Comparison of ENCODE assay signal across 21 mouse cellular contexts in the genomic region with DNA sequence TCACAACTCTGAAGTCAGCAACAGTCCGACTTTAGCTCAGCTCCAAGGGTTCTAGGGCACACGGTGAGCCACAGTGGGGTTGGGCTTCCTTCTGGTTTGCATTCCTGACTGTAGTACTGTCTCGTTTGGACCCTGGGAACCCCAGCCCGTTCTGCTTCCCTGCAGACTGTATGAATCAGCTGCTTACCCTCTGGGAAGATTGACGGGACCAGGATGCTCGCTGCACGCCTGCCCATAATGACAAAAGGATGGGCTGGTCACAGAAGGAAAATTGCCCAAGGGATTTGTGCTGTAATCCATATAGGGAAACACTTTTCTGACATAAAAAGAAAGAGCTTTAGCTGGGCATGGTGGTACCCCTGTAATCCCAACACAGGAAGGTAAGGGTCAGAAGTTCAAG. TPM values are rescaled to one million over a fixed set of nuclear protein-coding genes. Genes with fewer than 3 reads are reported as not detected.
A peak's percentile ranks its signal among the peaks of the same experiment; 100 is the strongest.
DNase-seq lines count a peak whose midpoint lies in the region; ATAC-seq and TF ChIP-seq lines count a peak whose summit lies in the region.
"Had no signal": no experiment of that assay in that cellular context is flagged by ENCODE, and none has a peak within 500 bp of the region (broad histone marks: within the 10 kb centered on the region; RNA-seq: fewer than 3 reads in every experiment).

No protein-coding gene starts in this region.

- no peak overlapping the region for H3K4me3 ChIP-seq in forebrain, embryonic 14.5 days (ENCODE audit: low read depth, low read length)
- H3K4me3 ChIP-seq in forebrain, embryonic 10.5 days = no peak overlapping the region
- no peak overlapping the region for H3K4me3 ChIP-seq in left cerebral cortex, adult 2 months
- no peak overlapping the region for H3K4me3 ChIP-seq in embryonic facial prominence, embryonic 15.5 days (replicated peaks)
- H3K4me3 ChIP-seq: forebrain, embryonic 12.5 days; heart, adult 2 months; heart, embryonic 15.5 days had no signal

- no peak for TF ChIP-seq CTCF in left cerebral cortex, adult 2 months (IDR thresholded peaks at IDR 0.05)

- intact Hi-C loops in left cerebral cortex, adult 2 months (cut with DNase I) = no loop called here

- DNase-seq in forebrain, embryonic 14.5 days (ENCODE audit: low spot score) = no peak
- no peak for DNase-seq in forebrain, embryonic 10.5 days (ENCODE audit: extremely low spot score, low spot score)
- DNase-seq in left cerebral cortex, adult 2 months (ENCODE audit: extremely low spot score in 1 of 2, low spot score in 2 of 2) = no peak
- DNase-seq in left cerebral cortex, adult 9 months (ENCODE audit: low spot score in 2 of 2) = no peak
- peak; percentile 20 for DNase-seq in 3T3-L1 (ENCODE audit: low read depth, low spot score)
- DNase-seq: adrenal gland, postnatal 14 days; cerebellum, adult 9-10 months; cerebellum, postnatal 25 days; forebrain, postnatal 0 days; gastrocnemius, postnatal 14 days; heart, adult 2 months; heart, postnatal 14 days had no signal

- no peak for ATAC-seq in forebrain, embryonic 14.5 days
- no peak for ATAC-seq in embryonic facial prominence, embryonic 15.5 days (ENCODE audit: insufficient number of reproducible peaks, low FRiP score, low TSS enrichment, low read depth)
- no peak for ATAC-seq in activated CD4-positive, CD25-positive, alpha-beta regulatory T cell, adult 4 months
- ATAC-seq: forebrain, postnatal 0 days; hindbrain, embryonic 16.5 days had no signal

- peaks cover 17% of the 10 kb centered on the region for H3K4me1 ChIP-seq in forebrain, embryonic 14.5 days (ENCODE audit: control insufficient read depth, insufficient read depth, low read length)
- H3K4me1 ChIP-seq in forebrain, embryonic 10.5 days = peaks cover 41% of the 10 kb centered on the region
- H3K4me1 ChIP-seq in embryonic facial prominence, embryonic 15.5 days = peaks cover 25% of the 10 kb centered on the region

- H3K9ac ChIP-seq in forebrain, embryonic 14.5 days (ENCODE audit: low read length) = peak overlapping the region; percentile 5; the same call in 1 of the 2 replicates
- H3K9ac ChIP-seq in embryonic facial prominence, embryonic 15.5 days = no peak overlapping the region
- H3K9ac ChIP-seq: forebrain, embryonic 12.5 days; forebrain, postnatal 0 days; heart, embryonic 15.5 days had no signal

- no peaks in the 10 kb centered on the region for H3K36me3 ChIP-seq in forebrain, embryonic 14.5 days (ENCODE audit: control insufficient read depth, insufficient read depth, low read length)
- peaks cover 1% of the 10 kb centered on the region; the same call in 1 of the 2 replicates for H3K36me3 ChIP-seq in forebrain, embryonic 10.5 days (replicated peaks)
- H3K36me3 ChIP-seq in embryonic facial prominence, embryonic 15.5 days = no peaks in the 10 kb centered on the region
- H3K36me3 ChIP-seq: forebrain, embryonic 12.5 days; heart, embryonic 15.5 days had no signal

- WGBS in forebrain, embryonic 14.5 days = 66% methylated on average over 7 of the region's 7 CpGs
- 89% methylated on average over 7 of the region's 7 CpGs for WGBS in forebrain, embryonic 10.5 days
- WGBS in embryonic facial prominence, embryonic 15.5 days = 48% methylated on average over 7 of the region's 7 CpGs

- H3K27ac ChIP-seq in forebrain, embryonic 14.5 days (ENCODE audit: low read depth, low read length) = no peak overlapping the region
- H3K27ac ChIP-seq in forebrain, embryonic 10.5 days = no peak overlapping the region
- peak overlapping the region; percentile 82; the same call in 1 of the 2 replicates for H3K27ac ChIP-seq in left cerebral cortex, adult 2 months
- H3K27ac ChIP-seq in embryonic facial prominence, embryonic 15.5 days (replicated peaks) = 0 out of 2 replicates have a peak overlapping the region, but pooled peaks have one; percentile 28
- H3K27ac ChIP-seq: forebrain, embryonic 12.5 days; heart, adult 2 months; heart, embryonic 15.5 days had no signal

- H3K27me3 ChIP-seq in forebrain, embryonic 14.5 days (replicated peaks; ENCODE audit: control insufficient read depth, insufficient read depth, low read length) = no peaks in the 10 kb centered on the region
- H3K27me3 ChIP-seq in forebrain, embryonic 10.5 days (ENCODE audit: poor library complexity, severe bottlenecking) = no peaks in the 10 kb centered on the region
- no peaks in the 10 kb centered on the region for H3K27me3 ChIP-seq in embryonic facial prominence, embryonic 15.5 days
- H3K27me3 ChIP-seq: forebrain, embryonic 12.5 days; heart, embryonic 15.5 days had no signal

- H3K4me2 ChIP-seq in forebrain, embryonic 14.5 days (ENCODE audit: low read length) = no peak overlapping the region
- H3K4me2 ChIP-seq in embryonic facial prominence, embryonic 15.5 days (replicated peaks) = no peak overlapping the region
- H3K4me2 ChIP-seq: forebrain, embryonic 12.5 days; heart, embryonic 11.5 days; heart, embryonic 15.5 days had no signal

- no peaks in the 10 kb centered on the region for H3K9me3 ChIP-seq in forebrain, embryonic 14.5 days (replicated peaks; ENCODE audit: control insufficient read depth, low read length)
- no peaks in the 10 kb centered on the region for H3K9me3 ChIP-seq in forebrain, embryonic 10.5 days
- H3K9me3 ChIP-seq in embryonic facial prominence, embryonic 15.5 days (replicated peaks) = no peaks in the 10 kb centered on the region
- H3K9me3 ChIP-seq: forebrain, embryonic 12.5 days; heart, embryonic 15.5 days had no signal

RNA-seq across cellular contexts. Expression of a gene that starts 3.6 kb away (rescaled TPM):
- polyA plus RNA-seq in forebrain, embryonic 14.5 days (2014; fragmentation: Nextera tagmentation; extraction: Ambion mirVana) = 6.7 and 7.8 TPM in 2 replicates
- polyA plus RNA-seq in forebrain, embryonic 10.5 days (2016; fragmentation: Nextera tagmentation; extraction: Ambion mirVana) = 13.7 and 14.4 TPM in 2 replicates
- total RNA-seq in left cerebral cortex, adult 2 months (2021) = 100 to 1,000 TPM in 1 of 2 experiments, 10 to 100 TPM in 1; 91.0 to 101 TPM
- 5.6 and 5.9 TPM in 2 replicates for polyA plus RNA-seq in embryonic facial prominence, embryonic 15.5 days (2015; fragmentation: Nextera tagmentation; extraction: Ambion mirVana)
- 1 to 10 TPM; 1.4 to 2.8 TPM for polyA plus RNA-seq in activated CD4-positive, CD25-positive, alpha-beta regulatory T cell, adult 4 months (2017; shearing (Covaris generic))

RNA-seq across cellular contexts. Expression of a gene that starts 24.4 kb away (rescaled TPM):
- 1.1 and 1.4 TPM in 2 replicates for polyA plus RNA-seq in forebrain, embryonic 14.5 days (2014; fragmentation: Nextera tagmentation; extraction: Ambion mirVana)
- 3.0 and 3.5 TPM in 2 replicates for polyA plus RNA-seq in forebrain, embryonic 10.5 days (2016; fragmentation: Nextera tagmentation; extraction: Ambion mirVana)
- 10 to 100 TPM; 37.7 to 45.2 TPM for total RNA-seq in left cerebral cortex, adult 2 months (2021)
- 3.8 and 4.7 TPM in 2 replicates for polyA plus RNA-seq in embryonic facial prominence, embryonic 15.5 days (2015; fragmentation: Nextera tagmentation; extraction: Ambion mirVana)
- 1 to 10 TPM in 1 of 2 experiments, under 1 TPM in 1; 0.48 to 1.2 TPM for polyA plus RNA-seq in activated CD4-positive, CD25-positive, alpha-beta regulatory T cell, adult 4 months (2017; shearing (Covaris generic))

RNA-seq across cellular contexts. Expression of a gene that starts 34.2 kb away (rescaled TPM):
- polyA plus RNA-seq in forebrain, embryonic 14.5 days (2014; fragmentation: Nextera tagmentation; extraction: Ambion mirVana) = 0.52 and 1.1 TPM in 2 replicates
- not detected in 2 replicates for polyA plus RNA-seq in forebrain, embryonic 10.5 days (2016; fragmentation: Nextera tagmentation; extraction: Ambion mirVana)
- 1 to 10 TPM; 1.3 to 1.4 TPM for total RNA-seq in left cerebral cortex, adult 2 months (2021)
- 9.1 and 16.1 TPM in 2 replicates for polyA plus RNA-seq in embryonic facial prominence, embryonic 15.5 days (2015; fragmentation: Nextera tagmentation; extraction: Ambion mirVana)
- not detected for polyA plus RNA-seq in activated CD4-positive, CD25-positive, alpha-beta regulatory T cell, adult 4 months (2017; shearing (Covaris generic))
- total RNA-seq: gastrocnemius, adult 18-20 months; gastrocnemius, postnatal 14 days; heart, adult 2 months; hematopoietic stem cell, adult 5-6 weeks had no signal
- polyA plus RNA-seq: heart, embryonic 11.5 days; intestine, embryonic 14.5 days had no signal

RNA-seq across cellular contexts. Expression of a gene that starts 36.2 kb away (rescaled TPM):
- 44.3 and 45.5 TPM in 2 replicates for polyA plus RNA-seq in forebrain, embryonic 14.5 days (2014; fragmentation: Nextera tagmentation; extraction: Ambion mirVana)
- polyA plus RNA-seq in forebrain, embryonic 10.5 days (2016; fragmentation: Nextera tagmentation; extraction: Ambion mirVana) = 19.1 and 19.7 TPM in 2 replicates
- 10 to 100 TPM; 32.1 to 32.6 TPM for total RNA-seq in left cerebral cortex, adult 2 months (2021)
- polyA plus RNA-seq in embryonic facial prominence, embryonic 15.5 days (2015; fragmentation: Nextera tagmentation; extraction: Ambion mirVana) = 38.2 and 39.7 TPM in 2 replicates
- 10 to 100 TPM in 1 of 2 experiments, 1 to 10 TPM in 1; 8.8 to 11.5 TPM for polyA plus RNA-seq in activated CD4-positive, CD25-positive, alpha-beta regulatory T cell, adult 4 months (2017; shearing (Covaris generic))

Comparison
In these comparisons a context has a peak if more than half of its experiments do, and no peak if none do; other contexts are left out.
1. H3K27ac ChIP-seq: peak in left cerebral cortex, adult 2 months (single experiment) and embryonic facial prominence, embryonic 15.5 days (single experiment); none in forebrain, embryonic 14.5 days (single experiment) and forebrain, embryonic 10.5 days (single experiment).